Mouse (Mus musculus) embryonic facial prominence, embryonic 11.5 days (tissue): ENCODE results near the gene Ttll5. TPM values are rescaled to one million over a fixed set of nuclear protein-coding genes. Genes with fewer than 3 reads are reported as not detected.

Experiments
- ATAC-seq: fragments of 200-750 bp; cut with Nextera tagmentation; replicated peaks from 2 replicates; pipeline ENCODE4 v1.8.0; 2017; ENCODE audit warnings: low read depth; ENCODE audit not compliant: insufficient number of reproducible peaks, low FRiP score, low TSS enrichment
- DNase-seq: peaks from one replicate; pipeline ENCODE4 v3.0.0-alpha.2; 2015; ENCODE audit warnings: low spot score
- H3K27ac ChIP-seq: fragments of 300-500 bp; sonication (generic); replicated peaks from 2 replicates; pipeline ENCODE4 v1.5.1; 2014; ENCODE audit warnings: mild to moderate bottlenecking, low read depth, low read length, control low read depth
- H3K27me3 ChIP-seq: fragments of 300-500 bp; sonication (generic); 2 replicates; pipeline ENCODE4 v1.6.1; 2014; ENCODE audit warnings: mild to moderate bottlenecking, low read length, moderate library complexity, mixed read lengths; ENCODE audit not compliant: control insufficient read depth, insufficient read depth
- H3K36me3 ChIP-seq: fragments of 300-500 bp; sonication (generic); replicated peaks from 2 replicates; pipeline ENCODE4 v1.6.1; 2014; ENCODE audit warnings: low read depth, mild to moderate bottlenecking, low read length, moderate library complexity, mixed read lengths; ENCODE audit not compliant: control insufficient read depth, insufficient read depth
- H3K4me1 ChIP-seq: fragments of 300-500 bp; sonication (generic); 2 replicates; pipeline ENCODE4 v1.6.1; 2014; ENCODE audit warnings: low read length, mixed read lengths; ENCODE audit not compliant: control insufficient read depth, insufficient read depth
- H3K4me2 ChIP-seq: fragments of 300-500 bp; sonication (generic); 2 replicates; pipeline ENCODE4 v1.6.1; 2014; ENCODE audit warnings: low read depth, mild to moderate bottlenecking, control low read depth, low read length, moderate library complexity
- H3K4me3 ChIP-seq: fragments of 300-500 bp; sonication (generic); 2 replicates; pipeline ENCODE4 v1.5.1; 2014; ENCODE audit warnings: low read depth, low read length, control low read depth
- H3K9ac ChIP-seq: fragments of 300-500 bp; sonication (generic); replicated peaks from 2 replicates; pipeline ENCODE4 v1.6.1; 2014; ENCODE audit warnings: mild to moderate bottlenecking, control low read depth, low read length
- H3K9me3 ChIP-seq: fragments of 300-500 bp; sonication (generic); replicated peaks from 2 replicates; pipeline ENCODE4 v1.6.1; 2016; ENCODE audit warnings: mild to moderate bottlenecking, low read length, inconsistent platforms, mixed read lengths; ENCODE audit not compliant: control insufficient read depth
- WGBS: fragments of 180-500 bp; shearing (Covaris S2); extraction: QIAGEN DNeasy Blood & Tissue Kit; methylation state at CpG from one replicate; pipeline ENCODE4 v1.1.7; 2014; 5-methylcytosine and 5-hydroxymethylcytosine counted together
- polyA plus RNA-seq: library from polyadenylated mRNA; unstranded; fragments of >200 nt; fragmentation: Nextera tagmentation; extraction: Ambion mirVana; gene quantifications from 2 replicates; pipeline ENCODE4 v1.2.1, GENCODE M21; 2014

Gene Ttll5
- polyA plus RNA-seq, 1 experiment from 2014 or later = 16.4 TPM

DNA sequence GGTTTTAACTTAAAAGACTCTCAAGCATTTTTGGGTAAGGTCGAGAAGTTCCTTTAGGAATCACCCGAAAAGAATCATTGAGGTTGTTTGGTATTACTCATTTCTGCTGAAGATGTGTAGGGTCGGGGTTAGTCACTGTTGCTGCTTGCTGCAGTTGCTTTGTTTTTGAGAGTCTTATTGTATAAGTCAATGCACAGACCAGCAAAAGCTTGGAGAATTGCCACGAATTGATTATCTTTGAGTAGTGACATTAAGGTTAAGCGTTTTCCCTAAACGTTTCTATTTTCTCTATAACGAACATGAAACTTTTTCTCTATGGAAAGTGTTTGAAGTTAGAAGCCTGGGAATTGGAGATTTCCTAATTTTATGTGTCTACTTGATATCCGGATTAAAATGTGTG, 902 bp downstream of the Ttll5 start:
- no peaks in the 10 kb centered on the region for H3K36me3 ChIP-seq
- H3K9me3 ChIP-seq = no peaks in the 10 kb centered on the region
- peak overlapping the region; percentile 65 for H3K4me2 ChIP-seq
- no peaks in the 10 kb centered on the region for H3K4me1 ChIP-seq
- DNase-seq (no peak), ATAC-seq (no peak)
- H3K9ac ChIP-seq = peak overlapping the region; percentile 71
- H3K27me3 ChIP-seq = no peaks in the 10 kb centered on the region
- 13% methylated on average over 8 of the region's 8 CpGs for WGBS
- H3K27ac ChIP-seq = peak overlapping the region; percentile 89
- peak overlapping the region; percentile 83 for H3K4me3 ChIP-seq

DNA sequence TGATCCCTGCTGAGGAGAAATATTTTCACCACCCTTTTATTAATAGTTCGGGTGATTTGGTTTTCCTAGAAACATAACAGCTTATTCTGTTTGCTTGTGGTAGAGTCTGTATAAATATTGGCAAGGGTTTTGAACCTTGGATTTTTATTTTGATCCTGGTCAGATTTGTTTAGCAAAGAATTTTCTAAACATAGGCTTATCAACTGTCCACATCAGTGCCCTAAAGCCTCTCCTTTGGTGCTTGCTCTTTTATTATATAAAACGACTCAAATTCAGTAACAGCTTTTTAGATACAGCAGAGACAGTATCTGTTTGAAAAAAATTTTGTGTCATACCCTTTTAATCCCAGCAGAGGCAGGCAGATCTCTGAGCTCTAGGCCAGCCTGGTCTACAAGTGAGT, 1.4 kb downstream of the Ttll5 start:
- ATAC-seq (no peak), DNase-seq (no peak)
- Histone ChIP-seq H3K4me3 (no peak overlapping the region), H3K27ac (no peak overlapping the region), H3K4me2 (no peak overlapping the region), H3K27me3 (no peaks in the 10 kb centered on the region), H3K4me1 (no peaks in the 10 kb centered on the region), H3K9me3 (no peaks in the 10 kb centered on the region), H3K9ac (no peak overlapping the region), H3K36me3 (no peaks in the 10 kb centered on the region)
- WGBS = 71% methylated on average over 2 of the region's 2 CpGs

DNA sequence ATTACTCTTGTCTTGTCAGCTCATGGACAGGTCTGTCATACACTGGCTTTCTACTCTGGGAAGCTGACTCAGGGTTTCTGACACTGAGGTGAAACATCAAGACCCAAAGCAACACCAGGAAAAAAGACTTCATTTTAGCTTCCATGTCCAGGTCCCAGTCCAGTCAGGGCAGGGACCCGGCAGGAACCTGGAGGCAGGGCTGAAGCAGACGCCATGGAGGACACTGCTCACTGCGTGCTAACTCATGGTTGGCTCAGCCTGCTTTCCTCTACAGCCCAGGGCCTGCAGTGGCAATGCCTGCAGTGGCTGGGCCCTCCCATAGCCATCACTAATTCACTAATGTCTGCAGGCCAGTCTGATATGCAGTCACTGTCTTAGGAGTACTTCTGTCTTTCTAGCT, 4.4 kb downstream of the Ttll5 start:
- H3K36me3 ChIP-seq = no peaks in the 10 kb centered on the region; the same call in 1 of the 2 replicates
- 86% methylated on average over 3 of the region's 3 CpGs for WGBS
- no peaks in the 10 kb centered on the region for H3K9me3 ChIP-seq
- no peak overlapping the region for H3K4me3 ChIP-seq
- H3K4me2 ChIP-seq = no peak overlapping the region
- DNase-seq (no peak), ATAC-seq (no peak)
- H3K4me1 ChIP-seq = no peaks in the 10 kb centered on the region
- no peak overlapping the region for H3K9ac ChIP-seq
- H3K27me3 ChIP-seq = no peaks in the 10 kb centered on the region
- no peak overlapping the region for H3K27ac ChIP-seq

DNA sequence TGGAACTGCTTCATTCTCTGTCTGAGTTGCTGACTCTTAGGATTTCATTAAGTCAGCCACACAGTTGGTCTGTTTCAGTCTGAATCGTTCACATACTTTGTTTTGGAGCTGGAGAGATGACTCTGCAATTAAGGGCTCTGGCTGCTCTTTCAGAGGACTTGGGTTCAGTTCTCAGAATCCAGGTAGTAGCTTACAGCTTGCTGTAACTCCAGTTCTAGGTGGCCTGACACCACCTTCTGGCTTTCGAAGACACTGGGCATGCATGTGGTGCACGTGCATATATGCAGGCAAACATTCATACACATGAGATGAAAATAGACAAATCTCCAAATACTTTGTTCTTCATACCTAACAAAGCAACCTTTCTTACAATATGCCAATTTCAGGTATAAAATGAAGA, 5.4 kb downstream of the Ttll5 start:
- H3K4me2 ChIP-seq = no peak overlapping the region
- no peaks in the 10 kb centered on the region for H3K27me3 ChIP-seq
- ATAC-seq = no peak
- no peaks in the 10 kb centered on the region for H3K9me3 ChIP-seq
- WGBS = 91% methylated on average over 3 of the region's 3 CpGs
- no peak overlapping the region for H3K4me3 ChIP-seq
- no peak for DNase-seq
- no peaks in the 10 kb centered on the region; the same call in 1 of the 2 replicates for H3K36me3 ChIP-seq
- H3K27ac ChIP-seq = no peak overlapping the region
- no peak overlapping the region for H3K9ac ChIP-seq
- H3K4me1 ChIP-seq = no peaks in the 10 kb centered on the region

DNA sequence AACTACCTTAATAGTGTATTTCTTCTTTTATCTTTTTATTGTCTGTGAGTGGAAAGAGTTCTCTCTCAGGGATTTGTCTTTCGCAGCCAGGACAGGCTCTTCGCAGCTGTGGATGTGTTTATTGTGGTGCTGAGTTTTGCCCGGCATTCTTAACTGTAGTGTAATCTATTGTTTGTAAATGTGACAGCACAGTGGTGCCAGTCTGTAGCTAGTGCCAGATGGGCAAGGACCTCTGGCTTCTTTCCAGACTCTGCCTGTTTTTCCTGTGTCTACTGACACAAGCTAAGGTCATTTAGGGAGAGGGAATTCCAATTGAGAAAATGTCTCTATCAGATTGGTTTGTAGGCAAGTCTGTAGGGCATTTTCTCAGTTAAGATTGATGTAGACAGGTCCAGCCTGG, 6.2 kb downstream of the Ttll5 start:
- 91% methylated on average over 3 of the region's 3 CpGs for WGBS

DNA sequence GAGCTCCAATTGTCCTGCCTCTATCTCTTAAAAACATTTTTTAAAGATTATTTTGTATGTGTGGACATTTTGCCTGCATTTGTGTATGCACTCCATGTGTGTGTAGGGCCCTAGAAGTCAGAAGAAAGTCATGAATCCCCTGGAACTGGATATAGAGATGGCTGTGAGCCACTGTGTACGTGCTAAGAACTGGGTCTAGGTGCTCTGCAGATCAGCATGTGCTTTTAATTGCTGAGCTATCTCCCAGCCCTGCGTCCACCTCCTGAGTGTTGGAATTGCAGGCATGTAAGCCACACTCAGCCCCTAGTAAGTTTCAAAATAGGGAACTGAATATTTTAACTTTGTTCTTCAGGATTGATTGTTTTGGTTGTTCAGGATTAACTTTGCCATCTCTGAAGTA, 10.1 kb downstream of the Ttll5 start:
- H3K27ac ChIP-seq = no peak overlapping the region
- no peak for DNase-seq

More for the DNA sequence above, 6.2 kb downstream of the Ttll5 start:
- Histone ChIP-seq H3K27ac (no peak overlapping the region), H3K4me3 (no peak overlapping the region), H3K4me1 (no peaks in the 10 kb centered on the region), H3K27me3 (no peaks in the 10 kb centered on the region), H3K9ac (no peak overlapping the region), H3K9me3 (no peaks in the 10 kb centered on the region), H3K36me3 (no peaks in the 10 kb centered on the region; the same call in 1 of the 2 replicates), H3K4me2 (no peak overlapping the region)
- DNase-seq (no peak), ATAC-seq (no peak)

DNA sequence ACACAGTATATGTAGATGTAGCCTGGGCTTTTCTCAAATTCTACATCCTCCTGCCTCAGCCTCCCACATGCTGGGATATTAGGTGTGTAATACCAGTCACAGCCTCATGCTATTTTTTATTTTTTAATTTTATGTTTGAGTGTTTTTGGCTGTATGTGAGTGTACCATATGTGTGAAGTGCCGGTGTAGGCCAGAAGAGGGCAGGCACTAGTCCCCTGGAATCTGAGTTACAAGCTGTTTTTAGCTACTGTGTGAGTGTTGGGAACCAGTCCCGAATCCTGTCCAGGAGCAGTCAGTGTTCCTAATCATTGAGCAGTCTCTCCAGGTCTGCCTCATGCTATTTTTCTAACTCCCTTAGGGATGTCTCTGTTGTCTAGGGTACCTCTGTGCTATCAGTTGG, 13.3 kb downstream of the Ttll5 start:
- no peak overlapping the region for H3K4me3 ChIP-seq
- no peak for ATAC-seq
- H3K36me3 ChIP-seq = no peaks in the 10 kb centered on the region
- no peak overlapping the region for H3K4me2 ChIP-seq
- H3K27me3 ChIP-seq = no peaks in the 10 kb centered on the region
- H3K9me3 ChIP-seq = no peaks in the 10 kb centered on the region
- H3K9ac ChIP-seq = no peak overlapping the region
- WGBS = 92% methylated on average over 2 of the region's 2 CpGs
- H3K27ac ChIP-seq = no peak overlapping the region
- H3K4me1 ChIP-seq = no peaks in the 10 kb centered on the region
- DNase-seq = no peak

More for the DNA sequence above, 10.1 kb downstream of the Ttll5 start:
- WGBS = 81% methylated on average over 2 of the region's 2 CpGs
- Histone ChIP-seq H3K4me1 (no peaks in the 10 kb centered on the region), H3K9me3 (no peaks in the 10 kb centered on the region), H3K4me2 (no peak overlapping the region), H3K27me3 (no peaks in the 10 kb centered on the region), H3K4me3 (no peak overlapping the region), H3K9ac (no peak overlapping the region), H3K36me3 (no peaks in the 10 kb centered on the region; the same call in 1 of the 2 replicates)
- ATAC-seq = no peak

DNA sequence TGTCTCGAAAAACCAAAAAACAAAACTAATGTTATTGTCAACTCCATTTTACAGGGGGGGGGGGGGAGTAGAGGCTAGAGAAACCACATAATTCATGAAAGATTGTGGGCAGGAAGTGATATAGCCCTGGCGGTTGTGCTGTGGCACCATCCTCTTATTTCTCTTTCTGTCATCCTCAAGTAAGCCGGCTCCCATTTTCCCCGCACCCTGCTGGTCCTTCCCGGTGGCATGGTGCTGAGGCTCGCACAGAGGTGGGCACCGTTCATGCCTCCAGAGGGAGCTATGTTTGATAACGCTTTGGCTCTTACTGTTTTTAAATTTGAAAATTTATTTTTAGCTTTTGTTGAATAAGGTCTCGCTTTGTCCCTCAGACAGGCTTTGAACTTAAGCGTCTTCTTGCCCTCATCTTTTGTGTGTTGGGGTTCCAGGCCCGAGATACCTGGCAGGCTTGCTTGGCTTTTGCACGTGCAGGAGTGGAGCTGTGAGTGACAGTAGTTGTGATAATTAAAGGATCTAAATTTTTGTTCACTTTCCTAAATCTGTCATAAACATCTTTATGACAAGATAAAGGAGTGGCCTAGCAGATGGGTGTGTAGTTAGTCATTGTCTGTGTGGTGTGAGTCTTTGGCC, 15.0 kb downstream of the Ttll5 start:
- H3K27me3 ChIP-seq = no peaks in the 10 kb centered on the region
- no peak overlapping the region for H3K9ac ChIP-seq
- no peak for ATAC-seq

More for the DNA sequence above, 15.0 kb downstream of the Ttll5 start:
- WGBS = 92% methylated on average over 12 of the region's 12 CpGs
- Histone ChIP-seq H3K27ac (no peak overlapping the region), H3K9me3 (no peaks in the 10 kb centered on the region), H3K4me2 (no peak overlapping the region), H3K36me3 (no peaks in the 10 kb centered on the region), H3K4me1 (no peaks in the 10 kb centered on the region), H3K4me3 (no peak overlapping the region)
- no peak for DNase-seq
